ENCODE assay signal across 9 mouse cellular contexts in genomic region chr19:37907451-37908320, GRCm38 (mm10).
DNase-seq lines count a peak whose midpoint lies in the region; ATAC-seq and TF ChIP-seq lines count a peak whose summit lies in the region.
"Had no signal": no experiment of that assay in that cellular context is flagged by ENCODE, and none has a peak within 500 bp of the region (broad histone marks: within the 10 kb centered on the region; RNA-seq: fewer than 3 reads in every experiment).

No protein-coding gene starts in this region.

- no peak for TF ChIP-seq CTCF in heart, adult 2 months (IDR thresholded peaks at IDR 0.05)

- H3K9ac ChIP-seq in heart, adult 2 months (ENCODE audit: low read depth, low read length) = no peak overlapping the region

- no peak for TF ChIP-seq POLR2A in heart, adult 2 months (IDR thresholded peaks at IDR 0.05; ENCODE audit: insufficient read depth, low read depth, low read length)

- no peak overlapping the region for H3K27ac ChIP-seq in heart, adult 2 months

- peaks cover 2% of the 10 kb centered on the region for H3K4me1 ChIP-seq in heart, adult 2 months (ENCODE audit: control insufficient read depth, insufficient read depth, low read length)

- WGBS in heart, adult 2 months = 23% methylated on average over 17 of the region's 17 CpGs

- no peaks in the 10 kb centered on the region for H3K36me3 ChIP-seq in heart, adult 2 months (ENCODE audit: control insufficient read depth, insufficient read depth, low read length)

- H3K4me3 ChIP-seq in heart, adult 2 months = peak overlapping the region; percentile 10; the same call in 1 of the 2 replicates

- no peaks in the 10 kb centered on the region for H3K79me2 ChIP-seq in heart, adult 2 months (replicated peaks; ENCODE audit: control insufficient read depth, insufficient read depth, low read length)

- no peak for TF ChIP-seq EP300 in heart, adult 2 months (IDR thresholded peaks at IDR 0.05; ENCODE audit: insufficient read depth, low read depth, low read length)

- DNase-seq in heart, adult 2 months = no peak
- DNase-seq in heart, postnatal 36 days = no peak
- DNase-seq in right cerebral cortex, adult 2 months (ENCODE audit: low spot score in 2 of 2) = peak; percentile 54 to 64
- no peak for DNase-seq in right cerebral cortex, postnatal 4 days
- DNase-seq in layer of hippocampus, adult 9-11 months = peak; percentile 73
- DNase-seq in urinary bladder, postnatal 4 days (ENCODE audit: low spot score in 2 of 2) = no peak
- no peak for DNase-seq in thymus, adult 18-20 months
- DNase-seq: cerebellum, adult 11-12 months had no signal

- H3K27me3 ChIP-seq in heart, adult 2 months (ENCODE audit: control insufficient read depth, insufficient read depth, low read length) = no peaks in the 10 kb centered on the region

- ATAC-seq in granulocyte monocyte progenitor cell, adult 5-6 weeks (replicated peaks; ENCODE audit: poor library complexity, severe bottlenecking) = no peak

- intact Hi-C loops in heart, adult 2 months (cut with DNase I) = no loop called here
- intact Hi-C loops in heart, postnatal 36 days (cut with DNase I) = no loop called here

Comparison
In these comparisons a context has a peak if more than half of its experiments do, and no peak if none do; other contexts are left out.
1. DNase-seq: peak in right cerebral cortex, adult 2 months (2 of 2) and layer of hippocampus, adult 9-11 months (single experiment); none in heart, adult 2 months (0 of 2), heart, postnatal 36 days (0 of 2), right cerebral cortex, postnatal 4 days (single experiment), urinary bladder, postnatal 4 days (0 of 2) and thymus, adult 18-20 months (0 of 2).